Mouse (Mus musculus): ENCODE measurements around the gene Cd300ld5.
"Not testable (repeated sequence)": the region's sequence is repeated elsewhere in the genome, so short reads cannot be mapped to it uniquely, and the experiment has no call there.

Cd300ld5 gene

GRCm38 (mm10) chr11:115048259-115048658 is 10.7 kb upstream of the Cd300ld5 start, which contains the start of gene Cd300ld3:
TSS of gene Cd300ld3 (minus strand) at chr11:115048409.
- DNase-seq (ENCODE audit: low spot score): no peak

DNA sequence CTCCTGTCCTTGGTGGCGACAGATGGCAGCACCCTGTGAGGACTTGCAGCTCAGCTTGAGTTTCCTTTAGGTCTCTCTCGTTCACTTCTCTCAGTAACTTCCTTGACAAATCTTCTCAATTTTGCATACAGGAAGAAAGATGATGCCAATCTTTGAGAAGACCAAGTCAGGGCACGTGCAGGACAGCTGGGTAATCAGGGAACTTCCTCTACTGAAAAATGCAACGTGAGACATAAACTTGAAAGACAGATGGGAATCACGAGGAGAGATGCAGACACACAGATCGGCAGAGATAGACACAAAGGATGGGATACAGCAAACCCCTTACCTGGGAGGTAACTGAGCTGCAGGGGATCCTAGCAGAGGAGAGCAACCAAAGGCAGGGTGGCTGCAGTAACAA is 10.7 kb downstream of the Cd300ld5 start, which contains the start of gene Cd300ld4:
Gene Cd300ld4, minus strand, starts transcription at position 101 of the 400 bp plus-strand sequence.
- DNase-seq (ENCODE audit: low spot score): not testable (repeated sequence)

DNA sequence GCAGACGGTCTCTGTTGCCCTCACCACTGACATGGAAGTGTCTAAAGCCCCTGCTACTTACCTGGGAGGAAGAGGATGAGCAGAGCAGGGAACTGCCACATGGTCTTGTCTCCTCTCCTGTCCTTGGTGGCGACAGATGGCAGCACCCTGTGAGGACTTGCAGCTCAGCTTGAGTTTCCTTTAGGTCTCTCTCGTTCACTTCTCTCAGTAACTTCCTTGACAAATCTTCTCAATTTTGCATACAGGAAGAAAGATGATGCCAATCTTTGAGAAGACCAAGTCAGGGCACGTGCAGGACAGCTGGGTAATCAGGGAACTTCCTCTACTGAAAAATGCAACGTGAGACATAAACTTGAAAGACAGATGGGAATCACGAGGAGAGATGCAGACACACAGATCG is 21.5 kb downstream of the Cd300ld5 start, which contains the start of gene Cd300ld2:
Gene Cd300ld2, minus strand, starts transcription at position 101 of the 400 bp plus-strand sequence.
- not testable (repeated sequence) for DNase-seq (ENCODE audit: low spot score)

GRCm38 (mm10) chr11:115004070-115004469 is 33.5 kb downstream of the Cd300ld5 start:
- DNase-seq (ENCODE audit: low spot score): no peak

- DNase-seq (ENCODE audit: low spot score): no peak
Measured at GRCm38 (mm10) chr11:115001474-115002040, 36.0 kb downstream of the Cd300ld5 start, which contains the start of gene Cd300c2. TSS of gene Cd300c2 (minus strand) at chr11:115001880.

GRCm38 (mm10) chr11:114989793-114990192 is 47.8 kb downstream of the Cd300ld5 start, which contains the start of gene Cd300ld:
TSS of gene Cd300ld (minus strand) at chr11:114989922.
- DNase-seq (ENCODE audit: low spot score): no peak

- no peak for DNase-seq (ENCODE audit: low spot score)
Measured at GRCm38 (mm10) chr11:114981866-114982265, 55.7 kb downstream of the Cd300ld5 start.

All from retina, embryonic 14.5 days (tissue).